Mouse (Mus musculus): ENCODE results near the gene Slx4.

Slx4 gene

GRCm38 (mm10) chr16:3988410-3988809 lies 15.2 kb downstream of the Slx4 start:
- no peak for DNase-seq

- DNase-seq, result no peak
Observed at GRCm38 (mm10) chr16:3983146-3983700, 20.3 kb downstream of the Slx4 start.

- no peak for DNase-seq
Observed at GRCm38 (mm10) chr16:3982173-3982572, 21.4 kb downstream of the Slx4 start.

DNA sequence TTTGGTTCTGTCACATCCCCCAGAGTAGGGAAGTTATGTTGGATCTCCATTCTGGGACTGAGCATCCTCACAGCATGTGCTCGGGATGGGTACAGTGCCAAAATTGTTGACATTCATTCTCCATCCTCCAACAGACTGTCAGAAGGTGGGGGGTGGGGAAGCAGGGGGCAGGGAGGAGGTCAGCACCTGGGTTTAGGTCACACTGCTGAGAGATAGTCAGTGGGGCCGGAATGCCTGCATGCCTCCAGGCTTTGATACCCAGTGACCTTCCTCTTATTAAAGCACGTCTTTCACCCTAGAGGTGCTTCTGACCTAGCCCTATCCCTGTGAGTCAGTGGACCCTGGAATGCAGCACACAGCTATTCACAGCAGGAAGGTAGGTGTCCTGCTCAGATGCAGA lies 26.9 kb downstream of the Slx4 start:
- DNase-seq, result no peak

DNA sequence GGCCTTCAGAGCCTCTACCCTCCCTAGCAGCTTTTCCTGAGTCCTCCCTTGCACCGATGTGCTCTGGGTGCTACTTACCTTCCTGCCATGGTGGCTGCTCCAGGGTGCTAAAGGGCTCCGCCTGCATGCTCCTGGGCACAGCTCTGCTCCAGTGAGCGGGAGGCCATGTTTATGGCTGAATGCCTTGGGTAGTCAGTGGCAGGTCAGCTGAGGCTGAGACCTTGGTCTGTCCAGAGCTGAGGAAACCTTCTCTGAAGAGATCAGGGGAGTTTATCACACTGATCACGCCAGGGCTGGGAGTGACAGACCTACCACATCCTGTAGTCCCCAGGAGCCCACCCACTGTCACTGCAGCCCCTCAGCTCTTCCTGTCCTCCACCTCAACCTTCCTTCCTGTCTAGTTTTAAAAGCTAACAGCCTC lies 27.3 kb downstream of the Slx4 start, which contains the start of gene Nlrc3:
Gene Nlrc3 (minus strand): TSS at position 382 of the 421 bp plus-strand sequence.
- DNase-seq, result no peak

DNA sequence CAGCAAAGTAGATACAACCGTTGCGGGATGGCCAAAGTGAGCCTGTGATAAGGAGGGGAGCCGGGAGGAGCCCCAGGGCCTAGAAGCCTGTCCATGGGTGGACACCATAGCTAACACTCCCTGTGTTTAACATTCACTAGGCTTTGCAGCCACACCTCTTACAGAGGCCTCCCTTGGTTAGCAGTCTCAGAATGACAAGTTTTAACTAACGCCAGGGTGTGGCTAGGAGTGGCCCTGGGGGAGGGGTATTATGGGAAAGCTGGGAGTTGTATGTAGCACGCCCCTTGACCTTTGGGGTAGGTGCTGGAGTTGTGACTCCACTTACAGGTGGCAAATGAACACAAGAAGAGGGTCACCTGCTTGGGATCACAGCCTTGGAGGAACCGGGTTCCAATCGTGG lies 27.9 kb downstream of the Slx4 start:
- DNase-seq, result no peak

- peak; percentile 37 for DNase-seq
Observed at GRCm38 (mm10) chr16:3974456-3974855, 29.1 kb downstream of the Slx4 start.

GRCm38 (mm10) chr16:3965534-3965933 lies 38.0 kb downstream of the Slx4 start:
- DNase-seq, result no peak

GRCm38 (mm10) chr16:3964990-3965389 lies 38.6 kb downstream of the Slx4 start:
- peak; percentile 59 for DNase-seq

DNA sequence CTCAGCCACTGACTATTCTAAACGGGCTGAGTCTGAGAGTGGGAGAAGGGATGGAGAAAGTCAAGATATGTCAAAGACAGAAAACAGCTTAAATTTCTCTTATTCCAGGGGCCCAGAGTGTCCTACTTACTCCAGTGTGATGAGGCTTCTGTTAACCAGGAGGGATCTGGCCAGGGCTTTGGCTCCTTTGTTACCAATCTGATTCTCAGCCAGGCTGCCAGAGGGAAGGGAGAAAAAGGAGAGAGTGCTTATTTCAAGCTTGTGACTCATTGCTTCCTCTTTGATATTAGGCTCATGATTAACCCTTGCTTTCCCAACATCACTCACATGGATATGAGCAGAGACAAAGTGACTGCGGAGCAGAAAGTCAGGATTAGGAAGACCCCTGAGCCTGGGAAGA lies 44.3 kb downstream of the Slx4 start:
- DNase-seq, result peak; percentile 70

- DNase-seq, result peak; percentile 73
Observed at GRCm38 (mm10) chr16:3956369-3956768, 47.2 kb downstream of the Slx4 start.

DNA sequence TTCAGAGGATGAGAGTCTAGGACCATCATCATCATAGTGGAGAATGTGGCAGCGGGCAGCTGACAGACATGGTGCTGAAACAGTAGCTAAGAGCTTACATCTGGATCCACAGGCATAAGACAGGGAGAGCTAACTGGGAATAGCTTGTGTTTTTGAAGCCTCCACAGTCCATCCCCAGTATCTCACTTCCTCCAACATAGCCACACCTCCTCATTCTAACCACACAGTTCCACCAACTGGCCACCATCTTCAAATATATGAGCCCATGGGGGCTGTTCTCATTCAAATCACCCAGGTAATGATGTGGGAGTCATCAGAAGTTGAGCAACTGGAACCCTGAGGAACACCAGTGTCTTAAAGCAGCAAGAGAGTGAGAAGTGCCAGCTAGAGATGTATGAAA lies 52.4 kb downstream of the Slx4 start:
- DNase-seq, result no peak

GRCm38 (mm10) chr16:3934701-3935100 lies 68.9 kb downstream of the Slx4 start:
- DNase-seq, result no peak

DNA sequence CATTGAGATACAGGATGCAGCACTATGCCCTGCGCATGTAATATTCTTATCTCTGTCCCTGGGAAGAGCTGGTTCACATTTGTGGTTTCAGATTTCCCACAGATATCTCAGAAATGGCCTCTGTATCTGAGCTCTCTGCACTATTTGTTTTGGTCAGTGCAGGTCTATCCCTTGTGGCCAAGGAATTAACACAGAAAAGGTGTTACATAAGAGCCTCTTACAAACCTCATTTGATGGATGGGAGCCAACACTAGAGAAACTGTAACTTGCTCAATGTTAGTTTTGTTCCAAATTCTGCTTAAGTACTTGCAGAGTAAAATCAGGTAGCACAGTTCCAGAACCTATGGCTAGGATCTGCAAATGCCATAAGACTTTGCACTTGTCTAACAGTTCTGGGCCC lies 69.5 kb downstream of the Slx4 start:
- DNase-seq, result no peak

- no peak for DNase-seq
Observed at GRCm38 (mm10) chr16:3933536-3933935, 70.0 kb downstream of the Slx4 start.

DNA sequence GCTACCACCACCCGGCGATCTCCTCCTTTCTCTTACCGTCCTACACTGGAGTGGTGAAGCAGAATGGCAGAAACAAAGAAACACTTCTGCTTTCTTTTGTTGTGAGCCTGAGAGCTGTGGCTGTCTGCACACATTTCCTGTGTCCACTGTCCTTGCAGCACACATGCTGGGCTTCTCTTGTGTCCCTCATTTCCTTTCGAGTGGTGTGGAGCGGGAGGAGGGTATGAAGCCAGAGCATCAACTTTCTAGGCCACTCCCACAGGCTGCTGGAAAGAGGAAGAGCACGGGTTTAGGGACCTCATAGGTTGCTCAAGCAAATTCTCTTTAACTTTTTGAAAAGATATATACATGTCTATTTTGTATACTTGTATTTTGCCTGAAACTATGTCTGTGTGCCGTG lies 74.4 kb downstream of the Slx4 start:
- no peak for DNase-seq
